Mouse (Mus musculus) retina, adult 2 months (tissue): ENCODE measurements at regions not wholly inside any gene's neighbourhood (a gene's known extent, or its start where the extent isn't known, plus 50 kb on each side); places are given as distances from the start of the nearest gene placed in this dataset.

Source experiments
- DNase-seq: peaks from one replicate; pipeline ENCODE4 v3.0.0-alpha.2; 2012; ENCODE audit warnings: low read depth, low spot score

DNA sequence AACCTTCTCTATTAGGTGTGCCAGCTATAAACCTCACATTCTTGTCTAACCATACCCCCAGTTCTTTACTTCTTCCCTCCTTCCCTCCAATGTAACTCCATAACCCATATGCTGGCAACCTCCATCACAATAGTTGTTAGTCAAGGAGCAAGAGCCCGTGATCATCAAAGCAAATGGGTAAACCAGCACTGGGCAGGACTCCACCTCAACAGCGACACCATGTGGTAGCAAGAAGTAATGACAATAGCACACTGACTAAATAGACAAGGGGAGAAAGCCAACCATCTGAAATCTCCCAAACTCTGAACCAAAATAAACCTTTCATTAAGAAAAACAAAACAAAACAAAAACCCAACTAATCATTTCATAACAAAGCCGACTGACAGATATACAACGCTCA is 297.8 kb downstream of the Psat1 start:
- no peak for DNase-seq

GRCm38 (mm10) chr19:15647313-15647712 is 299.8 kb downstream of the Psat1 start:
- no peak for DNase-seq

DNA sequence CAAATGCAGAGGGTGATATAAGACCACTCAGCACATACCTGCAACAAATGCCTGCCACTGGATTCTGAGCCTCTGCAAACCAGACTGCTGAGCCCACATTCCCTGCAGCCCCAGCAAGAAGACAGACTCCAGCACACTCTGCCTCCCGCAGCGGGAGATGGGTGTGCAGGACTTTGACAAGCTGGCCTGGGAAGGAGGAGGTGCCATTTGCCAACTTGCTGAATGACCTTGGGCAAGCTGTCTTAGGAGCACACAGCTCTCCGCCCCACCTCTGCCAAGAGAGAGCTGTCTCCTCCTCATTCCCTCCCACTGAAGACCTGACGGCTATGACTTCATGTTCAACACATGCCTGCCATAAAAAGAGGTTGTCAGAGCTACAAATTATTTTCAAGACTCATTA is 302.4 kb downstream of the Psat1 start:
- no peak for DNase-seq

DNA sequence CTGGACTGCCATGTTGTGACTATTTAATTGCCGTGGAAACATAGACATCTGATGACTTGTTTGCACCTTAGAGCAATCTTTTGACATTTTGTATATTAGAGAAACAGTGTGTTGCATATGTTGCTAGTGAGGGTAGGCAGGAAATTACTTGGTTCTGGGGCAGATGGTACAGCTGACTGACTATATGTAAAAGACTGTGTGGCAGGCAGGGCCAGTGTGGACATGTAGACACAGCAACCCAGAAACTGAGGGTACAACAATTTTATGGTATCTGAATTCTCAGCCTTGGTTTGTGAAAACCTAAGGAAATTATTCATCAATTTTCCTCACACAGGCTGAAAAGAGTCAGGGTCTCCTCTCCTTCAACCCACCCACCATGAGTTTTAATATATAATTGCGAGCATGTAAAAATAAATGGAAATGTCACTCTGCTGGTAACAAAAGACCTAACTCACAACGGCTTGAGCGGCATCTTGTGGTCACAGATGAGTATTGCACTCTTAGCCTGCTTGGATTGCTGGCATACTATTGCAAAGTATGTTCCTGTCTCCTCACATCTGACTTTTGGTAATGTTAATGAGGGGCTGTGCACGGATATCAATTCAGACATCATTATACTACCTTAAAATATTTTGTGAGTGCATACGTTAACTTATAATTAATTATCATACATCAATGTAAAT is 329.8 kb downstream of the Psat1 start:
- DNase-seq = peak; percentile 13

DNA sequence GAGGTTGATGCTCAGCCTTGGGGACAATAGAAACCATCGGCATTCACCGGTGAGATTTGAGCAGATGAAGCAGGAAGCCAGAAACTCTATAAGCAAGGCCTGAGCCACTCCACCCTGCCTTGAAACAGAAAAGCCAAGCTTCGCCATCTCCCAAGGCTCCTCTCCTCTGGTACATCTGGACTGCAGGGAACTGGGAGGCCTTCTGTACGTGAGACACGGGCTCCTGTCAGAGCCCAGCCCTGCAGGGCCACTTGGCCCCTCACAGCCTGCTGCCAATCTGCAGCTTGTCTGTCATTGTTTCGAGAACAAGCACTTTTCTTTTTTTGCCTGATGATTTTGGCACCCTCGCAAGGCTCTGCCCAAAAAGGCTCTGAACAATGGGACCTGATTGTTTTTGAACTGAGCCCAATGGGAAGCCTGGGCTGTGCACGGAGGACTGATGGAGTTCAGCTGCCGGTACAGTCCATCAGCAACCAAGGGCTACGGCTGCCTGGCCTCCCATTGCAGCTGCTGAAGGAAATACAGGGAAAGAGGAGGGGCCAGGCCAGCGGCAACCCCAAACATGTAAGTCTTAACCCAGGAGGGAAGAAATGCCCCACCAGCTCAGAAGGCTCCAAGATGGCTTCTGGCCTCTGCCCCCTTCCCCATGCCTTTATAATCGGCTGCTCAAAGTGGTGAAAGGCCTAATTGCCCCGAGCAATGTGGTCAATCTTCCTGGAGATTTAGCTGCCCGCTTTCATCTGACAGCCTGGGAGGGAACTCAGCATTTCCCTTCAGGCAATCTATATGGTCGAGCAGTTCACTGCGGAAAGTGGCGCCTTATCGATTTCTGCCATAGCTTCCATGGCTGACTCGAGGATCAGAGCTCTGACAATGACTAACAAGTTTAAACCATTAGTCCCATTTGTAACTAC is 332.2 kb downstream of the Psat1 start:
- no peak for DNase-seq

- DNase-seq = no peak
Observed at GRCm38 (mm10) chr19:15611137-15611758, 335.9 kb downstream of the Psat1 start.

- DNase-seq = no peak
Observed at GRCm38 (mm10) chr19:15606440-15606839, 340.7 kb downstream of the Psat1 start.

- DNase-seq = no peak
Observed at GRCm38 (mm10) chr19:15592821-15593220, 354.3 kb downstream of the Psat1 start.

GRCm38 (mm10) chr19:15583782-15584693 is 363.1 kb downstream of the Psat1 start:
- DNase-seq = no peak

DNA sequence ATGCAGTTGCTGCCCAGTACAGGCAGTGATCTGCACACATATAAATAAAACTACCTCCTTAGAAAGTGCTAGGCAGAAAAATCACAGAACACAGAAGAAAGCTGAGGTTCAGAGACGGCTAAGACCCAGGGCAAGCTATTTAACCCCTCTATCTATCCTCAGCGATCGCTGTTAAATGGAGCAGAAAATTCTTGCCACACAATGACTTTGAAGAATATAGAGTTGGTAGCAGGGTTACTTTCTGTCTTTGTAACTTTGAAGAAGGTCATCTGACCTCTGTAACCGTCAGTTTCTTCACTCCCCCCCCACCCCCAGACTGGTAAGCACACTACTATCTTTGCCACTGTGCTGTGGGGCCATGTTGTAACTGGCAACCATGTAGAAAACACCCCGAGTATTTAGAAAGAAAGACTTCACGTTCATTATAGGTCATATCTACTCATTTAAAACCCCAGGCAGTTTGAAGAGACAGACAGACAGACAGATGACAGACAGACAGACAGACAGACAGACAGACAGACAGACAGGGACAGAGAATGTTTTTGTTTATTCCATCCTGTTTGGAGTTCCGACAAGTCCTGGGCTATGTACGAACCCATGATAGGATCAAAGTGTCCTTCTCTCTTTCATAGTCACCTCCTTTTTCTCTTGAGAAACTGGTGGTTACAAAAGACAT is 363.9 kb downstream of the Psat1 start:
- DNase-seq = no peak

DNA sequence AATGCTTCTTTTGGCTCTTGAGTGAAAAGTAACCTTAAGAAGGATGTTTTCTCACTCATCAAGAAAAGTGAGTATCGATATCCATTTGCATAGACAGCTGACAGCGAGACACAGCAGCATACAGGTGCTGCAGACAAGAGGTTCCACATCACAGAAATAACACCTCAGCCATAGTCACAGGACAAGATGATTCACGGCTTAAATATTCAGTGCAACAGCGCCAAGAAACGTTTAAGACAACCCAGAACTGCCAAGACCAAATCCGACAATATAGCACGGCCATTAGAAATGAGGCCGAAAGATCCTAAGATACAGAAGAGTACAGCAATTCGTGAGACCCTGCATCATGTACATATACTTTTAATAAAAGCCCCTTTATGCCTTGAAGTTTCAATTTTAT is 375.9 kb downstream of the Psat1 start:
- DNase-seq = no peak

DNA sequence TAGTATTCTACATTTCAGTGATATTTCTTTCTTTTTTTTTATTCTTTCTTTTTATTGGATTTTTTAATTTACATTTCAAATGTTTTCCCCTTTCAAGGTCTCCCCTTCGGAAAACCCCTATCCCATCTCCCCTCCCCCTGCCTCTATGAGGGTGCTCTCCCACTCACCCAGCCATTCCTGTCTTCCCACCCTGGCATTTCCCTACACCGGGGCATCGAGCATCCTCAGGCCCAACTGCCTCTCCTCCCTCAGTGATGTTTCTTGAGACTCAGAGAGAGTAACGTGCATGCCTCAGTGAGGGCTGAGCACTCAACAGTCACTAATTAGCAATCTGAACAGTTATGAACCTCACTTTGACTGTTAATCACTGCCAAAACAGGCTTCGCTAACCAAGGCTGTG is 385.6 kb downstream of the Psat1 start:
- DNase-seq = no peak

DNA sequence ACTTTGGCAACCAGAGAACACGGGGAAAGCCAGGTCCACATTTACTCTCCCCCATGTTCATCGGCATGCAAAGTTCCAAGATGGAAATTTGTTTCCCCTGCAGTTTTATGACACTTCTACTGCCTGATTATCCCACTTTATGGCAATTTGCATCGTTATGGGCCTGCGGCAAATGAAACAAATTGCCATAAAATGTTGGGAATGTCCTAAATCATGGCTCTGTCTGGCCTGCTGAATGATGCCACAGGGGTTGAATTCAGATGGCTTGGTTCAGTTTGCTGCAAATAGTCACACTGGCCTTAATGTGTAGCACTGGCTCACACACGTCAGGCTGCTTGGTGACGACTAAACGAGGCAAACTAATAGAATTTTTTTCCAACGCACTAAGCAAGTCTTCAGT is 393.2 kb downstream of the Psat1 start:
- DNase-seq = no peak

DNA sequence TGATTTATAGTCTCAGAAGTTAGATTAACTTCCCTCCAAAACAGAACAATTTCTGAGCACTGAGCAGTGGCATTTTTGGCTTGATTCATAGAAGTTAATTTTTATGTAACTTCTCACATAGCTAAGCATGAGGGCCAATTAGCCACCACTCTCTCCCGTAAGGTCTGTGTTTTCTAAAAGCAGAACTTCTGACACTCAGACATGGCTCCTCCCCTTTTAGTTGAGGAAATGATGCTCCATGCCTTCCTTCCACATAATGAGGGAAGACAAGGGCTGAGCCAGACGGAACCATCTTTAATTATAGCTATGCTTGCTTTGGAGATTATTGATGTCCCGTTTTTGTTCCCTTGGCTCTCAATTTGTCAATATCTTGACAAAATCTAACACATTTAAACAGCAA is 429.3 kb downstream of the Psat1 start:
- no peak for DNase-seq

- no peak for DNase-seq
Observed at GRCm38 (mm10) chr19:15516566-15517305, 430.4 kb downstream of the Psat1 start.

- DNase-seq = no peak
Observed at GRCm38 (mm10) chr19:15513197-15513596, 433.9 kb downstream of the Psat1 start.

DNA sequence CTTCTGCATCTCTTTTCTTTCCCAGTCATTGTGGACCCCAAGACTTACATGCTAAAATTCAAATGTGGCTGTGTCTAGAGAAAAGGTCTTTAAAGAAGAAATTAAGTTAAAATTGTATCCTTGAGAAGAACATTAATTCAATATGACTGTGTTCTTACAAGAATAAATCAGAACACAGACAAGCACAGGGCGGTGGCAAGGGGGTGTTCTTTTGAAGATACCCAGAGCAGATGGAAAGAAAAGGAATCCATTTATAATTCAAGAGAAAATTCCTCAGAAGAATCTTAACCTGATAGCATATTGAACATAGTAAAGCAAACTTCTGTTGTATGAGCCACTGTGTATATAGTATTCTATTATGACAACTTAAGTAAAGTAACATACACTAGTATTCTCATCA is 436.7 kb downstream of the Psat1 start:
- DNase-seq = no peak

DNA sequence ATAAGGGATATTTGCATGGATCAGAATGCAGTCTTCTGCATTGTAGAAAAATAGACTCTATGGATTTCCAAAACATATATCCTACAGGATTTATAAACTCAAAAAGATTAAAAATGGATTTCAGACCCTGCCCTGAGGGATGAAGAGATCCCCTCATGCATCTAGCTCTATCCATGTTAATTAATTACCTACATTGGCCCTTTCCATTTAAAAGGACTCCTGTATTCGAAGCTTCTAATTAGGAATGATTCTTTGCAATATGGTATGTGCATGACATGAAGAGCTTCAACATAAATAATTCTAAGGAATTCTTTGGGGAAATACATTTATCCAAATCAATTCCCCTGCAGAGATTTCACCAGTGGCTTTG is 444.2 kb downstream of the Psat1 start:
- no peak for DNase-seq

DNA sequence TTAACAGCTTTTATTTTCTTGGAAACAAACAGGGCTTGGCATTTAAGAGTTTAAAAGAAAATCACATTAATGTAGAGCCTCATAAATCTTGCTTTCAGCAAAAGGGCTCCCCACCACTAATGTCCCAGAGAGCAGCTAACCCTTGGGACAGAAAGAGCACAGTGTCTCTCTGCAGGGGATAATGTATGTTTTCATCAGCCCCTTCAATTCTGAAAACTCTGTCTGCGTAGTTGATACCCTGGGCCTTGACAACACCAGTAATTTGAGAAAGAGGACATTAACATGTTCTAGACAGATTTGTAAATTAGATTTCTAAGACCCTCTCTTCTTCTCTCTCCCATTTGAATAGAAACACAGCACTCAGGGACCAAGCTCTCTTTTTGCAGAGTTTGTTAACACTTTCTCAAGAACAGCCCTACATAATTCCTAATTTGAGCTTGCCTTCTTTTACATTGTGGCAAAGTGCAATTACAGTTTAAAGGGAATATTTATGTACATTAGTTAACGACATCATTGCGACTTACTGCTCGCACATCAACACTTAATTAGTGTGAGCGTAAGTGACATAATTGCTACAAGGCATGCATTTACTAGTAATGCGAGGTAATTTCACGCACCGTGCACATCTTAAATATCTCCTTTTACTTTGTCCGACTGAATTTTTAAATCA is 444.7 kb downstream of the Psat1 start:
- DNase-seq = no peak

GRCm38 (mm10) chr19:15495532-15495931 is 451.6 kb downstream of the Psat1 start:
- no peak for DNase-seq
